Mouse (Mus musculus): Measurements from ENCODE around the gene Alpk1.

DNA sequence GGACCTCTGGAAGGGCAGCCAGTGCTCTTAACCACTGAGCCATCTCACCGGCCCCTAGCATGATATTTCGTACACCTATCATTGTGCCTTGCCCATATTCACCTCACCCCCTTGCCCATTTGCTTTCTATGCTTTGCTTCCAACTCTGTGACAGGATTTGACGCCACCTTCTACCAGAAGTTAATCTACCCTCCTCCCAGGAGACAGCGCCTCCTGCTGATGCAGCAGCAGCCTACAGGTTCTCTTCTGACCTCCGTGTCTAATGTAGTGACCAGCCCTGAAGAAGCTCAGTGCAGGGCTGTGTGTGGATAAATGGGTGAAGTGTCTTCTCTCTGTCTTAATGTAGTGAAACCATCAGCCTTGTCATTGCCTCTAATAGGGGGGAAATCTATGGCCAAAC lies 15.8 kb downstream of the Alpk1 start:
- peak; percentile 59 for TF ChIP-seq CTCF (IDR thresholded peaks at IDR 0.05; ENCODE audit: low read depth)
- no peak for TF ChIP-seq EP300 (IDR thresholded peaks at IDR 0.05; ENCODE audit: low read depth)

Measured in liver, embryonic 14.5 days (tissue).